Mouse (Mus musculus): ENCODE data around the gene Aspdh.

Gene Aspdh

GRCm38 (mm10) chr7:44471880-44472557, 6.8 kb downstream of the Aspdh start:
- DNase-seq (ENCODE audit: low read depth, low spot score) = no peak

- no peak for DNase-seq (ENCODE audit: low read depth, low spot score)
Observed at GRCm38 (mm10) chr7:44472558-44472885, 7.3 kb downstream of the Aspdh start.

- DNase-seq (ENCODE audit: low read depth, low spot score) = no peak
Observed at GRCm38 (mm10) chr7:44472961-44473646, 7.9 kb downstream of the Aspdh start.

- DNase-seq (ENCODE audit: low read depth, low spot score) = no peak
Observed at GRCm38 (mm10) chr7:44474419-44474818, 9.2 kb downstream of the Aspdh start.

- no peak for DNase-seq (ENCODE audit: low read depth, low spot score)
Observed at GRCm38 (mm10) chr7:44475046-44475614, 9.9 kb downstream of the Aspdh start.

GRCm38 (mm10) chr7:44482836-44483435, 17.7 kb downstream of the Aspdh start:
- DNase-seq (ENCODE audit: low read depth, low spot score) = no peak

- no peak for DNase-seq (ENCODE audit: low read depth, low spot score)
Observed at GRCm38 (mm10) chr7:44484109-44484508, 18.9 kb downstream of the Aspdh start.

GRCm38 (mm10) chr7:44484841-44485571, 19.8 kb downstream of the Aspdh start:
- DNase-seq (ENCODE audit: low read depth, low spot score) = peak; percentile 65

GRCm38 (mm10) chr7:44485572-44486195, 20.5 kb downstream of the Aspdh start:
- no peak for DNase-seq (ENCODE audit: low read depth, low spot score)

- no peak for DNase-seq (ENCODE audit: low read depth, low spot score)
Observed at GRCm38 (mm10) chr7:44486927-44487575, 21.9 kb downstream of the Aspdh start.

GRCm38 (mm10) chr7:44487936-44488335, 22.7 kb downstream of the Aspdh start:
- DNase-seq (ENCODE audit: low read depth, low spot score) = no peak

GRCm38 (mm10) chr7:44488545-44488944, 23.4 kb downstream of the Aspdh start:
- no peak for DNase-seq (ENCODE audit: low read depth, low spot score)

- no peak for DNase-seq (ENCODE audit: low read depth, low spot score)
Observed at GRCm38 (mm10) chr7:44490281-44490680, 25.1 kb downstream of the Aspdh start.

- no peak for DNase-seq (ENCODE audit: low read depth, low spot score)
Observed at GRCm38 (mm10) chr7:44491391-44491790, 26.2 kb downstream of the Aspdh start.

GRCm38 (mm10) chr7:44492166-44492826, 27.1 kb downstream of the Aspdh start:
- no peak for DNase-seq (ENCODE audit: low read depth, low spot score)

- DNase-seq (ENCODE audit: low read depth, low spot score) = no peak
Observed at GRCm38 (mm10) chr7:44494681-44495080, 29.5 kb downstream of the Aspdh start.

- no peak for DNase-seq (ENCODE audit: low read depth, low spot score)
Observed at GRCm38 (mm10) chr7:44495086-44495485, 29.9 kb downstream of the Aspdh start.

GRCm38 (mm10) chr7:44495992-44496770, 31.0 kb downstream of the Aspdh start, which contains the start of the genes Emc10 and Fam71e1:
Gene Emc10 (minus strand): TSS chr7:44496529.
Gene Fam71e1 (plus strand): TSS chr7:44496581.
- DNase-seq (ENCODE audit: low read depth, low spot score) = peak; percentile 100

GRCm38 (mm10) chr7:44496771-44497109, 31.5 kb downstream of the Aspdh start:
- DNase-seq (ENCODE audit: low read depth, low spot score) = no peak
